Mouse (Mus musculus) ES-Bruce4 (cell line): ENCODE results near the gene Mapt. TPM values are rescaled to one million over a fixed set of nuclear protein-coding genes. Genes with fewer than 3 reads are reported as not detected.
"Not testable (repeated sequence)": the region's sequence is repeated elsewhere in the genome, so short reads cannot be mapped to it uniquely, and the experiment has no call there.

Experiments used
- H3K27ac ChIP-seq: 2 replicates; pipeline ENCODE4 v1.5.1; 2012; ENCODE audit warnings: low read length, inconsistent platforms; ENCODE audit not compliant: insufficient read depth
- H3K27me3 ChIP-seq: 2 replicates; pipeline ENCODE4 v1.6.1; 2012; ENCODE audit warnings: mild to moderate bottlenecking, low read length, inconsistent platforms; ENCODE audit not compliant: control insufficient read depth, poor library complexity, insufficient read depth, severe bottlenecking
- H3K36me3 ChIP-seq: 2 replicates; pipeline ENCODE4 v1.6.1; 2012; ENCODE audit warnings: inconsistent platforms, mild to moderate bottlenecking, low read length, moderate library complexity; ENCODE audit not compliant: control insufficient read depth, poor library complexity, insufficient read depth, severe bottlenecking
- H3K4me1 ChIP-seq: one replicate; pipeline ENCODE4 v1.8.1; 2011; ENCODE audit warnings: low read length; ENCODE audit not compliant: control insufficient read depth, insufficient read depth
- H3K4me3 ChIP-seq: 2 replicates; pipeline ENCODE4 v1.5.1; 2011; ENCODE audit warnings: low read depth, mild to moderate bottlenecking, low read length
- H3K9ac ChIP-seq: 2 replicates; pipeline ENCODE4 v1.6.1; 2012; ENCODE audit warnings: low read depth, mild to moderate bottlenecking, inconsistent platforms; ENCODE audit not compliant: poor library complexity, severe bottlenecking
- H3K9me3 ChIP-seq: replicated peaks from 2 replicates; pipeline ENCODE4 v1.6.1; 2012; ENCODE audit warnings: mild to moderate bottlenecking, low read length, inconsistent platforms; ENCODE audit not compliant: control insufficient read depth, poor library complexity, insufficient read depth, severe bottlenecking
- CTCF ChIP-seq: IDR thresholded peaks from one replicate; pipeline ENCODE4 v1.8.1; 2011; ENCODE audit warnings: low read depth, low read length
- EP300 ChIP-seq: IDR thresholded peaks from 2 replicates; pipeline ENCODE4 v1.6.1; 2011; ENCODE audit warnings: low read depth, low read length; ENCODE audit not compliant: insufficient read depth
- POLR2A ChIP-seq: IDR thresholded peaks from one replicate; pipeline ENCODE4 v1.8.1; 2011; ENCODE audit warnings: low read length; ENCODE audit not compliant: insufficient read depth
- polyA plus RNA-seq: library from polyadenylated mRNA; stranded (reverse); fragments of >200 nt; gene quantifications from 2 replicates; pipeline ENCODE4 v1.2.4, GENCODE M21; 2011; ENCODE audit warnings: low read depth; ENCODE audit not compliant: missing spikeins, insufficient read depth, insufficient read length

Gene Mapt
- polyA plus RNA-seq, 1 experiment = 13.6 TPM

- Histone ChIP-seq H3K4me3 (no peak overlapping the region), H3K9ac (no peak overlapping the region), H3K27ac (no peak overlapping the region), H3K36me3 (no peaks in the 10 kb centered on the region), H3K9me3 (no peaks in the 10 kb centered on the region), H3K27me3 (no peaks in the 10 kb centered on the region), H3K4me1 (no peaks in the 10 kb centered on the region)
- TF ChIP-seq CTCF (no peak), POLR2A (no peak), EP300 (no peak)
Observed at GRCm38 (mm10) chr11:104195382-104195781, 35.8 kb upstream of the Mapt start.

- H3K27ac ChIP-seq = no peak overlapping the region
- H3K9ac ChIP-seq = no peak overlapping the region
- TF ChIP-seq CTCF = peak; percentile 71
- no peak for TF ChIP-seq EP300
- no peaks in the 10 kb centered on the region for H3K27me3 ChIP-seq
- H3K9me3 ChIP-seq = no peaks in the 10 kb centered on the region
- H3K4me3 ChIP-seq = no peak overlapping the region
- H3K4me1 ChIP-seq = no peaks in the 10 kb centered on the region
- no peaks in the 10 kb centered on the region for H3K36me3 ChIP-seq
Observed at GRCm38 (mm10) chr11:104195791-104196190, 35.4 kb upstream of the Mapt start.

GRCm38 (mm10) chr11:104197861-104198260 lies 33.3 kb upstream of the Mapt start:
- Histone ChIP-seq H3K4me3 (no peak overlapping the region), H3K27ac (no peak overlapping the region), H3K9ac (no peak overlapping the region), H3K9me3 (peaks cover 11% of the 10 kb centered on the region), H3K27me3 (no peaks in the 10 kb centered on the region), H3K4me1 (no peaks in the 10 kb centered on the region), H3K36me3 (no peaks in the 10 kb centered on the region)
- TF ChIP-seq EP300 (no peak), POLR2A (no peak), CTCF (no peak)

- H3K27me3 ChIP-seq = no peaks in the 10 kb centered on the region
- H3K9ac ChIP-seq = no peak overlapping the region
- no peak overlapping the region for H3K4me3 ChIP-seq
- no peak for TF ChIP-seq CTCF
- TF ChIP-seq POLR2A = no peak
- no peak for TF ChIP-seq EP300
- no peaks in the 10 kb centered on the region for H3K36me3 ChIP-seq
- peaks cover 11% of the 10 kb centered on the region for H3K9me3 ChIP-seq
- H3K4me1 ChIP-seq = no peaks in the 10 kb centered on the region
- no peak overlapping the region for H3K27ac ChIP-seq
Observed at GRCm38 (mm10) chr11:104203271-104203670, 27.9 kb upstream of the Mapt start.

GRCm38 (mm10) chr11:104206573-104206972 lies 24.6 kb upstream of the Mapt start:
- Histone ChIP-seq H3K27me3 (no peaks in the 10 kb centered on the region), H3K4me1 (no peaks in the 10 kb centered on the region), H3K9me3 (peaks cover 9% of the 10 kb centered on the region), H3K9ac (no peak overlapping the region), H3K36me3 (no peaks in the 10 kb centered on the region), H3K4me3 (no peak overlapping the region), H3K27ac (no peak overlapping the region)
- TF ChIP-seq EP300 = no peak
- no peak for TF ChIP-seq POLR2A
- TF ChIP-seq CTCF = no peak

DNA sequence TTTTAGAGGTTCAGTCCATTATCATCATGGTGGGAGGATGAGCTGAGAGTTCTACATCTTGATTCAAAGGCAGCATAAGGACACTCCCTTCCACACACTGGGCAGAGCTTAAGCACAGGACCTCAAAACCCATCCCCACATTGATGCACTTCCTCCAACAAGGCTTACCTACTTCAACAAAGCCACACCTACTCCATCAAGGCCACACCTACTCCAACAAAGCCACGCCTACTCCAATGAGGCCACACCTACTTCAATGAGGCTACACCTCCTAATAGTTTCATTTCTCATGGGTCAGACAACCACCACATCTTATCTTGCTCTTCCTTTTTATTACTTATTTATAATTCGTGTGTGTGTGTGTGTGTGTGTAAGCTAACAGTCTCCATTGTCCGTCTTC lies 22.1 kb upstream of the Mapt start:
- TF ChIP-seq POLR2A (no peak), EP300 (no peak), CTCF (no peak)
- no peaks in the 10 kb centered on the region for H3K9me3 ChIP-seq

GRCm38 (mm10) chr11:104211251-104211650 lies 19.9 kb upstream of the Mapt start:
- H3K27ac ChIP-seq = no peak overlapping the region
- no peaks in the 10 kb centered on the region for H3K9me3 ChIP-seq
- H3K4me1 ChIP-seq = no peaks in the 10 kb centered on the region
- no peak overlapping the region for H3K9ac ChIP-seq
- no peak overlapping the region for H3K4me3 ChIP-seq
- H3K36me3 ChIP-seq = no peaks in the 10 kb centered on the region
- TF ChIP-seq EP300 (no peak), POLR2A (no peak), CTCF (no peak)
- no peaks in the 10 kb centered on the region for H3K27me3 ChIP-seq

More for the DNA sequence above, 22.1 kb upstream of the Mapt start:
- Histone ChIP-seq H3K27me3 (no peaks in the 10 kb centered on the region), H3K9ac (no peak overlapping the region), H3K4me1 (no peaks in the 10 kb centered on the region), H3K27ac (no peak overlapping the region), H3K4me3 (no peak overlapping the region), H3K36me3 (no peaks in the 10 kb centered on the region)

GRCm38 (mm10) chr11:104214128-104214527 lies 17.1 kb upstream of the Mapt start:
- H3K27ac ChIP-seq = not testable (repeated sequence)

More at GRCm38 (mm10) chr11:104214128-104214527, 17.1 kb upstream of the Mapt start:
- not testable (repeated sequence) for H3K4me3 ChIP-seq, H3K9me3 ChIP-seq, H3K27me3 ChIP-seq, H3K9ac ChIP-seq, H3K36me3 ChIP-seq, H3K4me1 ChIP-seq
